Mouse (Mus musculus): ENCODE results near the gene Tldc1. TPM values are rescaled to one million over a fixed set of nuclear protein-coding genes. Genes with fewer than 3 reads are reported as not detected.

Tldc1 gene
- total RNA-seq, 2 experiments from 2014 or later = 9.0 to 9.2 TPM

DNA sequence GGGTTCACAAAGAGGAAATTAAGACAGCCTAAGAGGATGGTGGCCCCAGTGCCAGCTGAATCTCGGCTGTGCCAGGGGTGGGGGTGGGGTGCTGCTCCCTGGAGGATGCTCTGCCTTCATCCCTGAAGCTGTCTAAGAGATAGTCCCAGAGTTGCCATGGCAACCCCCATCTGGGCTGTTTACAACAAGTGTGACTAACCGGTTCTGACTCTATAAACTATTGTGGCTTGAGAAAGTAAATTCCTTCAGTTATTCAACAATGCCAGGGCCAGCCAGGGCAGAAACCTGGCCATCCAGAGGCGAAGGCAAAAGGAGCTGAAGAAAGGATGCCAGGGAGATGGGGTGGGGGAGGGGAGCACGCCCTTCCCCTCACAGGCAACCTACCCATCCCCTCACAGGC, 23.0 kb upstream of the Tldc1 start:
- no peak for DNase-seq

DNA sequence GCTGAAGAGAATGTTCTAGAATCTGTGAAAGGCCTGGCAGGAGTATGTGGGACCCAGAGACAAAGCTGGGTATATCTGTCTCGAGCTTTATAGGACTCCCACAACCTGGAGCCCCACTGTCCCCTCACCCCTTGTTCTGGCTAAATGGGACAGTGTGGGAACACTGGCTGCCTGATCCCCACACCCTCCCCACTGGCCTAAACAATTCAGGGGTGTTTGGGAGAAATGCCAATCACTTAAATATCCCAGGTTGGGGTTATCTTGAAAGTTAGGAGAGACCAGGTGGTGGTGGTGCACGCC, 20.7 kb upstream of the Tldc1 start:
- DNase-seq = no peak

DNA sequence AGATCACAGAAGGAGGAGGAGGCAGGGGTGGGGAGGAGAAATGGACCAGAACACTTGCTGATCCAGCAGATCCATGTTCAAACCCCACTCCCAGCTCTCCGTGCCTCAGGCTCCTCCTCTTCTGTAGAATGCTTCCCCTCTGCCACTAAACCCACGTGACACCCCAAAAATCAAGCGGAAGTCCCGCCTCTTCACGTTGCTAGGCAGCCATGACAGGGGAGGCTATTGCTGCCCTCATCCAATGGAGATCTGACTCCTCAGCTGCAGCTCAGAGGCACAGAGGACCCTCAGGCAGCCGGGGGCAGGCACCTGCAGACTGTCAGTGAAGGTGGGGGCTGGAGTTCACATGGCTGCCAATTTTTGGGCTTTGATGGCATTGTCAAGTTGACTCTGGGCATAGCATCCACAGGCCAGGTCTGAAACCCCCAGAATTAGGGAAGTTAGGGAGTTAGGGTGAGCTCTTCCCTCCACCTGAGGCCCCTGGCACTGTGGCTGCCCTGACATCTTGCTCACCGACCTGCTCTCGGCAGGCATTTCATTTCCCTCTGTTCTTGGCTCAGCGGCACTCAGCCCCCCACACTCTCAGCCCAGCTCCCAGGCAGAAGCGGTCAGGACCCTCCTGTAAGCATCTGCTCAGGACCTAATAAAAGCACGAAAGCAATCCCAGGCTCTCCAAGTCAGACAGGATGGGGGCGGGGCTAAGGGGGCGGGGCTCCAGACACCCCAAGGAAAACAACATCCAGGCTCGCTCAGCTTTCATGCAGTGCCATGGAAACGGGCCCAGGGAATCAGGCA, 20.2 kb upstream of the Tldc1 start:
- DNase-seq = peak; percentile 55

DNA sequence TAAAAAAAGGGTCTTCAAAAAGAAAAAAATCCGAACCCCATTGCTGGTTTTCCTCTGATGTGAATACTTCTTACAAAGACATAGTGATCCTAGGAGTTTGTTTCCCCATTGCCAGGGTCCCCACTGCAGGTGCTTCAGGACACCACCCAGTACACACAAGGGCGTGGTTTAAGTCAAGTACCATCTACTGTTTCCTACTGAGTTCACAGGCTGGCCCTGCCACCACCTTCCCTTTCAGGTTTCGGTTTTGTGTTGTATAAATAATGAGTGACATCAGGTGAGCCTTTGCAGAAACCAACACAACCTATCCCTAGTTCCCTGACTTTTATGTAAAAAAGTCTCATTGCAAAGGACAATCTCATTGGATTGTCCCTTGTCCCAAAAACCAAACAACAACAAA, 17.4 kb upstream of the Tldc1 start:
- no peak for DNase-seq

DNA sequence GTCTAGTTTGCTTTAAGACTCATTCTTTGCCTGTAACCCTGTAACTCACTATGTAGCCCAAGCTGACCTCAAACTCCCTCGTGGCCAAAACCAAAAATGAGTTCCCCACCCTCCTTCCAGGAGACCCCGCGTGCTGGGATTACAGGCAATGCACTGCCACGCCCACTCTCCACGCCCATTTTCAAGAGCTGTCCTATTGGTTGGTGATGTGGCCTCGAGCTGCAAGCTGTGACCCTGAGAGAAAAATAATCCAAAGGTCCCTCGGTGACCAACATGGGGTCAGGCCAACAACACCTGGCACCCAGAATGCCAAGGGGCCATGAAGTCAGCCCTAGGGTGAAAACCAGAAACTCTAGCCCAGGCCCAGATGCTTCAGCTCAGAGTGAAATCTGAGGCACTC, 16.5 kb upstream of the Tldc1 start:
- no peak for DNase-seq

DNA sequence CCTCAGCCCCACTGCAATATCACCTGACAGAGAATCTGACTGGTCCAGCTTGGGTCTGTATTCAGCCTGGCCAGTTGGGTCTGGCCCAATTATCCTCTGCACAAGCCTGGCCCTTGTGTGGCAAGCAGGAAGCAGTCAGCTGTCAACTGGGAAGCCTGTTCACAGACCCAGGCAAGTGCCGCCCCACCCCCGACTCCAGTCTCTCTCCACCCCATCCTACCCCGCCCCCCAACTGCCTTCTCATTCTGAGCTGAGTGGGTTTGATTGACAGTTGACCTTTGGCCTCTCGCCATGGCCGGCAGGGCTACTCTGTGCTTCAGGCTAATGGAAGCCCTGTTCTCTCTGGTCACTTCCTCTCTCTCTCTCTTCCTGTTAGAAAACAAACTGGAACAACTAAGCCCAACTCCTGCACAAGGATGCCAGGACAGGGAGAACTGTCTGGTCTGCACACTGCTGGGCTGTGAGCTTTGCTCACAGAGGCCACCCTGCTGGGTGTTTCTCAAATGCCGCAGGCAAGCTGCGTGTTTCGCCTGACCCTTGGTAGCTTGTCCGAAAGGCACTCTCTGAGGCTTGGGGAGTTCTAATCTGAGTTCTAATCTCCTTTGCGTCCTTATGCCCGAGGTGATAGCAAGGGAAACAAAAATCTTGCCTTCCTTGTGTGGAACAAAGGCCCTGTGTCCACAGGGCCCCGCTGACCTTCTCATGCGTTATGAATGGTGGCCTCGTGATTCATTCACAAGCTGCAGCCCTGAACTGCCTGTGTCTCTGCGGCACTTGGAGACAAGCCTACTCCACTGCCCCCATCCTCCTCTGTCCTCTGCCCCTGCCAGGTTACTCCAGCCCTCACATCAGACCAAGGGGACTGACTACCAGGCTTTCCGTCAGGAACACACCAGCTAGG, 13.8 kb upstream of the Tldc1 start:
- DNase-seq = peak; percentile 49

DNA sequence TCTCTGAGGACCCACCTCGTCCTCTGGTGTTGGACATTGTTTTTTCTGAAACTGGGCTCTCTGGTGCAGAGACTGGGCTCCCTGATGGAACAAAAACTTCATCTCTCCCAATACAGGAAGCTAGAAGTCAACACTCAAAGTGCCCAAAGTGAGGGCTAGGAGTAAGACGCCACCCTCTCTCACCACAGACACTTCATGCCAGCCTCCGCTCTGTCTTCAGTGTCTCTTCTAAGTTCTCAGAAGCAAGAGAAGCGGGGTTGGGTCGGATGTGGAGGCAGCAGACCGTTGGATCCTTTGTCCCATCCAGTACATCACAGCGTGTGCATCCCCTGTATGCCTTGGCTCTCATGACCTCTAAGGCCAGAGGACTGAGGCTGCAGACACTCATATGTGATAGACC, 11.4 kb upstream of the Tldc1 start:
- no peak for DNase-seq

DNA sequence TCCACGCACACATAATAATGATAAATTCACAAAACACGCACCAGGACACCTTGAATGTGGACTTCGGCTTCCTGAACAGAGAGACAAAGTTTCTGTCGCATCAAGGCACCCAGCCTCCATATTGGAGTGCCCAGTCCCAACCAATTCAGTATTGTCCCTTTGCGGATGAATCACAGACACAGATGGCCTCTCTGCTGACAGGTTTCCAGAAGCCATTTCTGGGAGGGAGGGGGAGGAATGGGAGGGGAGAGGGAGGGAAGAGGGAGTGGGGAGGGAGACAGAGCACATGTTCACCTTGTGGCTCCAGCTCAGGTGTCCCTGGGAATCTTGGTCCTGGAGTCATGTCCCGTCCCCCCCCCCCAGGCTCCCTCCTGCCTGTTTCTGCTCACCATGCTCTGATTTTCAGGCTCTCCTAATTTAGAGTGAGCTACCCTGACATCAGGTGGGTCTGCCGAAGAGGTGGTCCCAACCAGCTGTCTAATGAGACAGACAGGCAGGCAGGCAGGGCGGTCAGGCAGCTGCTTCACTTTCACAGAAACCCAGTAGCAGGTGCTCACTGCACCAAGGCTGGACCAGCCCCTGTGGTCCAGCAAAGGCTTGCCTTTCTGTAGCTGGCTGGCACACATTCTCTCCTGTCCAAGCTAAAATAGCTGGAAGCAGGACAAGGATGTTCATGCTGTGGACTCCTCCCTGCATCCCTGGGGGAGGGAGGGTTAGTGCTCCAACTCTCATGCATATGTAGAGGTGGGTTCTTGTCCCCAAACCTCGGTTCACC, 10.6 kb upstream of the Tldc1 start:
- no peak for DNase-seq

DNA sequence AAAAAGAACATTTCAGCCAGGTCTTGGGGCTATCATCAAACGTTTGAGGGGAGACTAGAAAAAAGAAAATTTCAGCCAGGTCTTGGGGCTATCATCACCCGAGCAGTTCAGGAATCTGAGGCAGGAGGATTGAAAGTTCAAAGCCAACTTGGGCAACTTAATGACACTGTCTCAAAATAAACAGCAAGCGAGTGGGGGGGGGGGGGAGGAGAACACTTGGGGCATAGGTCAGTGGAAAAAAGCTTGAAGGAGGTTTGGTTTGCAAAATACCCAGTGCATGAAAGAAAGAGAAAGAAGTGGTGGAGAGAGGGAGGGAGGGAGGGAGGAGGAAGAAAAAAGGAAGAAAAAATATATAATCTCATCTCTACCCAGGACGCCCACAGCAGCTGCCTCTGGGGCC, 9.1 kb upstream of the Tldc1 start:
- no peak for DNase-seq

DNA sequence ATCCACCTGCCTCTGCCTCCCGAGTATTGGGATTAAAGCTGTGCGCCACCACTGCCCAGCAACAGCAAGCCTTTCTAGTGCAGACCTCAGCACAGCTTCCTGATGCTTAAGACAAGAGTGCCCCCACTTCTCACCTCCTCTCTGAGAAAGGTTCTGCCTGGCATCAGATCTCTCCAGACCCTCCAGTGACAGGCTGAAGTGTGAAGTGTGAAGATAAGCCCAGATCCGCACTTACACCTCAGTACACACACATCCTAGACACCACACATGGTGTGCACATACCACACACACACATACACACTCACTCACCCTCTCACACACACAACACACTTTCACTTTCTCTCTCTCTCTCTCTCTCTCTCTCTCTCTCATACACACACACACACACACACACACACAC, 8.7 kb upstream of the Tldc1 start:
- no peak for DNase-seq

DNA sequence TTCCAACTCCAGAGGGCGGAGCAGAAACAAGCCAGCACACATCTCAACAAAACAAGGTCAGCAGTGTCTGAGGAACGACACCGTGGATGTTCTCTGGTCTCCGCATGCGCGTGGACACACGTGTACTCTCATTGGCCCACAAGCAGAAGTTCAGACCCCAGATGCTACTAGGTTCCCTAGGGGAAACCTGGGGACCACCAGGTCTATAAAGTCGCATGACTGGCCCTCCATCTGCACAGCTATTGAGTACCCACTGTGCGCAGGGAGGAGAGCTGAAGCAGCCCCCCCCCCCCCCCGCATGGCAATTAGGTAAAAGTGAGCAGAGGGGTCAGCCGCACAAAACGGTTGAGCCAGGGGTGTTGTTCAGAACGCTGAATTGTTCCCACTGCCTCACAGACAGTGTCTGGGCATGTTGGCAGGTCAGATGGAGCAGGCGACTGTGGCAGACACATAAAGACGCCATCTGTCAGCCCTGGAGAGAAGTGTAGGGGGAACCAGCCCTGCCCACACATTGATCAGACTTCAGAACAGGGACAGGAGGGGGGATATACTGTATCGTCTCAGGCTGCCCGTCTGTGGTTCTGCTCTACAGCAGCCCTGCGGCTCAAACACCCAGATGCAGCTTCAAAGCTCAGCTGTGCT, 7.7 kb upstream of the Tldc1 start:
- no peak for DNase-seq

DNA sequence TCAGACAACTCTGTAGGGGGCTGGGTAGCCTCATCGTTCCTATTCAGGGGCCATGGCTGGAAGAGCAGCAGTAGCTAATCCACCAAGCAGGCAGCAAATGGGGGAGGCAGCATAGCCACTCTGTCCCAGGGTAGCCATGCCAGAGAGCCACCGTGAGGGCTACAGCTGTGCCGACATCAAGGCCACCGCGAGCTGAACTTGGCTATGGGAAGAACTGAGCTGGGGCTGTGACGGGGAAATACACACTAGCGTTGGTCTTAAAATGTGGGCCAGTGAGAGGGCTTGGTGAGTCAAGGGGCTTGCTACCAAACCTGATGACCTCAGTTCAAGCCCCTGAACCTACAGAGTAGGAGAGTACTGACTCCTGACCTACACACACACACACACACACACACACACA, 6.5 kb upstream of the Tldc1 start:
- no peak for DNase-seq

DNA sequence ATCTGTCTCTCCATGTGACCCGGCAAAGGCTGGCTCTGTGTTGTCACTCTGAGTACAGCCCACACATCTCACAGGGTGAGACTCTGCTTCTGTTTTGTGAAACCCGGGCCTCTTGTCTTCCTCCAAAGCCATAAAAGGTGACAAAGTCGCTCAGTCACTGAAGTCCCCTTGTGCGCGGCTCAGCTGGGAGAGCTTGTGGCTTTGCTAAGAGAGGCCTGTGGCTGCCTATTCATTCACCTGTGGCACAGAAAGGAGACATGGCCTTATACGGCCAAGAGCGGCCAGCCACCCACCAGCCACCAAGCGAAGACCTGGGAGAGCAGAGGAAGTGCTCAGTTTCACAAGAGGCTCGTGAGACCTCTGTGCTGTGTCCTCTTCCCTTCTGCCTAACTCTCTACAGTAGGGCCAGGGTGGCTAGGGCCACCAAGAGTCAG, 5.9 kb upstream of the Tldc1 start:
- no peak for DNase-seq

DNA sequence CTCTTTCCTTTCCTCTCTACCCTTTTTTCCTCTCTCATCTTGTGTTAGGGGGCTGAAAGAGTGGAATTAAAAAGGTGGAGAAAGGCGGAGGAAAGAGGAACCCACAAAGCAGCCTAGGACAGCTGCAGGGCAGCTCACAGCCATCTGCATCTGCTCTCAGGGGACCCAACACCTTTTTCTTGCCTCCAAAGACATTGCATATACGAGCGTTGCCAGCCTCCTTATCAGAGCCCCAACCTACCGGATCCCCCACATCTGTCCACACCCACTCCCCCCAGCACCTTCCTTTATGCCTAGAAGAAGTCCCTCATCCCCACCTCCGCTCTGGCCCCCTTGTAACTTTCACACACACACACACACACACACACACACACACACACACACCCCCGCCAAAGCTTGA, 5.4 kb upstream of the Tldc1 start:
- no peak for DNase-seq

DNA sequence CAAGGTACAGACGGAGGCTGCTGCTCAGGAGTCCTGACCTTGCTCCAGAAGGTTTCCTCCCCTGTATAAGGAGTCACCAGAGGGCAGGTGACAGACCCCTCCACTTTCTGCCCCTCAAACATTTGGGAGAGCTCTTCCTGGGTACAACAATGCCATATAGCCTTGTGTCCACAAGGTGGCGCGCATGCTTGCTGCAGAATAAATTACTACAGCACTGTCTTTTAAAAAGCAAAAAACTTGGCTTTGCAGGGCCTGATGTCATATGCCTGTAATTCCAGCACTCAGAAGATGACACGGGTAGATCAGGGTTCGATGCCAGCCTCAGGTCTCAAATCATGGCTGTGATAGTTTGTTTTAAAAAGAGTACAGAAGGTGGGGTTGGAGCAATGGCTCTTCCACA, 4.5 kb upstream of the Tldc1 start:
- DNase-seq = peak; percentile 86

DNA sequence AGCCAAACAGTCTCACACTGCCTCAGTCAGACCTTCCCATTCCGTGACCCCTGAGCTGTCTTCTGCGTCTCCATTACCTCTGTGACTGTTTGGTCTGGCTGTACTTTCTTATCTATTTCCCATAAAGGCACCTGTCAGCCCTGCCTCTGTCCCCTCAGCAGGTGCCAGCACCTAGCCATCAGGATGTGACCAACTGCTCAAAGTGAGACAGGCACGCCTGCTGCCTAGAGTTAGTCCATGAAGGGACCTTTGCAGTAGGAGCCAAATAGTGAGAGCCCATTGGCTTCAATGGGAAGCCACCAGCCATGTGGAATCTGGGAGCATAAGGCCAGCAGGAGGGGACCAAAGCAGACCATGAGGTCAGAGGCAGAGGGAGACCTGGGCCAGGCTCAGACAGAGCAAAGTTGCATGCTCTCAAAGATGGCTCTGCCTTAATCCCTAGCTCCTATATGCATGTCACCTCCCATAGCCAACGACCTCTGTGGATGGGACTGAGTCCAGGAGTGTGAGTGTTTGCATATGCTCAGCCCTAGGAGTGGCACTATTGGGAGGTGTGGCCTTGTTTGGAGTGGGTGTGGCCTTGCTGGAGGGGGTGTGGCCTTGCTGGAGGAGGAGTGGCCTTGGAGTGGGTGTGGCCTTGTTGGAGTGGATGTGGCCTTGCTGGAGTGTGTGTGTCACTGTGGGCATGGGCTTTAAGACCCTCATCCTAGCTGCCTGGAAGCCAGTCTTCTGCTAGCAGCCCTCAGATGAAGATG, 3.0 kb upstream of the Tldc1 start:
- DNase-seq = peak; percentile 40

DNA sequence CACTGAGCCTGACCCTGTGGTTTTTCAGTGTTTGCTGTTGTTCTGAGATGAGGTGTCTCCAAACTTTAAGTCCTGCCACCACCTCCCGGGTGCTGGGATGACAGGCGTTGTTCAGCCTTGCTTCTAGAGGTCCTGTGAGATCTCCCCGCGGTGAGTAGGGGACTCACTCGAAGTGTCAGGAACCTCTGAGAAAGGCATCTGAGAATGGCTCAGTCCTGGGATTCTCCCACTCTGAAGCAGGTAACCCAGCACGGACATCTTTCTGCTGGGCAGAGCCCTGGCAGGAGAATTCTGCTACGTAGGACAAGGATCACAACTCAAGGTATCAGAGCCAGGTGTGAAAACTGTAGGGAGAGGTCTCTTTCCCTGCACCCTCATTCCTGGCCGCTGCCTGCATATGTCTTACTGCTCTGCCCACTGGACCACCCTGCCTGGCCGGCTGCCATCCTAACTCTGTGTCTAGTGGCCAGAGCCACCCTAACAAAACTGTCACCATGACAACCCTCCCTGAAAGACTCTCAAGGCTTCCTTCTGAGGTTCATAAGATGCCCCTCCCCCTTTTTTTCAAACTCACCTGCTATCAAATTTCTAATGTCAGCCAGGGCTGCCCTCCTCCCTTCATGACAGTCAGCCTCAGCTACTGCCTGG, 2.3 kb upstream of the Tldc1 start:
- DNase-seq = no peak

DNA sequence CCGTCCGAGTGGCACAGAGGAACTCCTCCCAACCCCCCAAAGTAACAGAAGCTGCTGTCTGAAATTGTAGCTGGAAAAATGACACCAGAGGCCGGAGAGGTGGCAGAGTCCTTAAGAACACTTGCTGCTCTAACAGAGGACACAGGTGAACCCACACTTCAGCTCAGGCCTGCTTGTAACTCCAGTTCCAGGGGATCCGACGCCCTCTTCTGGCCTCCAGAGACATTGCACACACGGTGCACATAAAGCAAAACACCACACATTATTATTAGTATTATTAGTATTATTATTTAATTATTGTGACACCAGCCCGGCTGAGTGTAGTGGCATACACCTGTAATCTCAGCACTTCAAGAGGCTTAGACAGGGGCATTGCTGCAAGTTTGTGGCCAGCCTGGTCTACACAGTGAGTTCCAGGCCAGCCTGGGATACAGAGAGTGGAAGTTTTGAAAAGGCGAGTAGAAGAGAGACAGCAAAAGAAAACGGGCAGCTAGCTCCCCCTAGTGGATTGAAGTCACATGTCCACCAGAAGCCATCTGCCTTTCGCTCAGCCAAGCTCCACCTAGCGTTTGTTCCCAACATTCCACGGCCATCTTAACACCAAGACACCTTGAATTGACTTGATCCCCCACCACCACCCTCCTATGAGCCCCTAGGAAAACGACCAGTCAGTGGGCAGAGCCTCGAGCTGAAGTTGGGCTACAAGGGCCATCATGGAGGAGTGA, 959 bp upstream of the Tldc1 start:
- peak; percentile 87 for DNase-seq

DNA sequence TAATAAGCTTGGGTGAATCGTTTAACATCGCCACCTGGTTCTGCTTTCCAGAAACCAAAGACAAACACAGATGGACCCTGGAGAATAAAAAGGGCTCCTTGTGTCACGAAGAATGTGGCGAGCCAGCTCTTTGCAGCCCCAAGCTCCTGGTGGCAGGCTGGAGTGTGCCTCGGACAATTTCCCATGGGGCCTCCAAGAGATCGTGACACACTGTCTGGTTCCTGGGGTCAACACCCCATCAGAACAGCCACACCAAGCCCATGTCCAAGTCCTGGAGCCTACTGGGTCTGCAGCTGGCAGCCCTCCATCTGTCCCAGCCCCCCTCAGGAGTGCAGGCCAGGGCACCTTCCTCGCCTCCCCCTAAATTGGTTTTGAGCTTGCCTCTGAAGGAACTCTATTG, 451 bp downstream of the Tldc1 start:
- DNase-seq = no peak

DNA sequence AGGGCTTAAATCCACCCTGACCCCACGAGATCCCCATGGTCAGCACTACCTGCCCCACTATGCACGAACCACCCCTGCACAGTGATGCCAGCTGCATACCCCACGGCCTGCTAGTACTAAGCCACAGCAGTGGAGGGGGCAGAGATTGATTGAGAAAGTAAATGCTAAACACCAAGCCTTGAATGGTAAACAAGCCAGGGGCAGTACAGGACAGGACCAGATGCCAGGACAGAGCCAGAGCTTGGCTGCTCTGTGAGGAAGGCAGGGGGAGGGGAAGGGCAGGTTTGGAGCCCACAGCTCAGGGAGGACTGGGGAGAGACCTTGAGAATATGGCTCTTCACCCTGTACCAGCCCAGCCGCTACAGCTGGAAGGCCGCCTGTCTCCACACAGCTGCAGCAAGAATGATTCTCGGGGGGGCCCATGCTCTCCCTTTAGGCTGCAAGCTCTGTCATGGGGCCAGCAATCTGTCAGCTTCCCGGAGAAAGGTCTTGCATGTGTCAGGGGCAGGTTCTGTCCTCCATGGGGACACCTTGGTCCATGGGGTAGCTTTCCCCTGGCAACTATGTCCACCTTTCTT, 1.5 kb downstream of the Tldc1 start:
- peak; percentile 29 for DNase-seq
